Mouse (Mus musculus) stomach, embryonic 14.5 days (tissue): ENCODE results near the gene Eno4. TPM values are rescaled to one million over a fixed set of nuclear protein-coding genes. Genes with fewer than 3 reads are reported as not detected.

Source experiments
- ATAC-seq: fragments of 200-750 bp; cut with Nextera tagmentation; 2 replicates; pipeline ENCODE4 v1.8.0; 2017; ENCODE audit warnings: low read depth, moderate TSS enrichment; ENCODE audit not compliant: insufficient number of reproducible peaks, insufficient read depth, low FRiP score
- H3K27ac ChIP-seq: fragments of 300-500 bp; sonication (generic); 2 replicates; pipeline ENCODE4 v1.5.1; 2014; ENCODE audit warnings: mild to moderate bottlenecking, low read length, moderate library complexity, mixed read lengths
- H3K27me3 ChIP-seq: fragments of 300-500 bp; sonication (generic); 2 replicates; pipeline ENCODE4 v1.6.1; 2014; ENCODE audit warnings: low read length, control low read depth, mixed read lengths; ENCODE audit not compliant: control insufficient read depth, insufficient read depth
- H3K36me3 ChIP-seq: fragments of 300-500 bp; sonication (generic); 2 replicates; pipeline ENCODE4 v1.6.1; 2014; ENCODE audit warnings: mild to moderate bottlenecking, control low read depth, low read length, moderate library complexity, mixed read lengths; ENCODE audit not compliant: control insufficient read depth, insufficient read depth
- H3K4me1 ChIP-seq: fragments of 300-500 bp; sonication (generic); 2 replicates; pipeline ENCODE4 v1.6.1; 2014; ENCODE audit warnings: low read length, control low read depth, mixed read lengths; ENCODE audit not compliant: control insufficient read depth, insufficient read depth
- H3K4me2 ChIP-seq: fragments of 300-500 bp; sonication (generic); replicated peaks from 2 replicates; pipeline ENCODE4 v1.6.1; 2014; ENCODE audit warnings: low read depth, low read length, control low read depth
- H3K4me3 ChIP-seq: fragments of 300-500 bp; sonication (generic); 2 replicates; pipeline ENCODE4 v1.5.1; 2014; ENCODE audit warnings: low read depth, low read length, control low read depth
- H3K9ac ChIP-seq: fragments of 300-500 bp; sonication (generic); replicated peaks from 2 replicates; pipeline ENCODE4 v1.6.1; 2014; ENCODE audit warnings: low read depth, mild to moderate bottlenecking, control low read depth, low read length, moderate library complexity, mixed read lengths
- H3K9me3 ChIP-seq: fragments of 300-500 bp; sonication (generic); 2 replicates; pipeline ENCODE4 v1.6.1; 2016; ENCODE audit warnings: low read depth, low read length, control low read depth; ENCODE audit not compliant: control insufficient read depth
- WGBS: fragments of 180-500 bp; shearing (Covaris S2); extraction: QIAGEN DNeasy Blood & Tissue Kit; methylation state at CpG from one replicate; pipeline ENCODE4 v1.1.7; 2014; 5-methylcytosine and 5-hydroxymethylcytosine counted together
- microRNA-seq: library from miRNA; unstranded; fragments of <30 nt; microRNA quantifications from one replicate; pipeline ENCODE4, GENCODE M21; 2016
- polyA plus RNA-seq: library from polyadenylated mRNA; unstranded; fragments of >200 nt; fragmentation: Nextera tagmentation; extraction: Ambion mirVana; gene quantifications from 2 replicates; pipeline ENCODE4 v1.2.1, GENCODE M21; 2014

Gene Eno4
- polyA plus RNA-seq, 1 experiment from 2014 or later: 0.32 TPM

DNA sequence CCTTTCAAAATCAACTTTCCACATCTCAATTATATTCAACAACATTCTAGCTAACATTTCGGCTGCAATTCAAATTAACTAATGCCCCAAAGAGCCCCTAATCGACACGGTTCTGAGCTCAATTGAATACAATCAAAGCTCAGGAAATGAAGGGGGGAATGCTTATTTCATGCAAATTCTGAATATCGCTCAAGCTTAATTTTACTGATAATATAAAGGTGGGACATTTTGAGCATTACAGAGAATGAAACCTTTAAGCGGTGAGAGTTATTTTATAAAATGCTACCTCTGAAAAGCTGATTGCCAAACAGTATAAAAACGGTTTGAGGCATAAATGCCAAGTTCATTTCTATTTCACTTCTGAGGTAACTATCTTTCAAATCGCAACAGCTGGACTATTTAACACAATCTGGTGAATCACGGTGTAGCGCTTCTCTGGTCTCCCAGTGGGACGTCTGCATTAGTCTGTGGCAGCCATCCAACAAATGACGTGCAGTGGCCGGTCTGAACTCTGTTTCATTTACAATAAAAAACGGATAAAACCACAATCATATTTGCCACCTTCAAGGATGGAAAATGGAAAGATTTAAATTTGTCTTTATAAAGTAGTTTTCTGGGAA is 36.3 kb downstream of the Eno4 start:
- ATAC-seq: no peak
- H3K9me3 ChIP-seq: no peaks in the 10 kb centered on the region
- H3K4me3 ChIP-seq: peak overlapping the region; percentile 11; the same call in 1 of the 2 replicates
- H3K27me3 ChIP-seq: no peaks in the 10 kb centered on the region
- H3K4me2 ChIP-seq: no peak overlapping the region
- no peak overlapping the region for H3K27ac ChIP-seq
- no peaks in the 10 kb centered on the region for H3K36me3 ChIP-seq
- 39% methylated on average over 13 of the region's 13 CpGs for WGBS
- H3K4me1 ChIP-seq: 0 out of 2 replicates have a peak, but pooled peaks cover 11% of the 10 kb centered on the region
- no peak overlapping the region for H3K9ac ChIP-seq

GRCm38 (mm10) chr19:58980056-58980440 is 36.8 kb downstream of the Eno4 start:
- 0 out of 2 replicates have a peak, but pooled peaks cover 11% of the 10 kb centered on the region for H3K4me1 ChIP-seq
- no peak for ATAC-seq
- H3K9ac ChIP-seq: no peak overlapping the region
- WGBS: 41% methylated on average over 5 of the region's 5 CpGs
- no peak overlapping the region for H3K27ac ChIP-seq
- H3K36me3 ChIP-seq: no peaks in the 10 kb centered on the region
- H3K27me3 ChIP-seq: no peaks in the 10 kb centered on the region
- H3K4me3 ChIP-seq: peak overlapping the region; percentile 11; the same call in 1 of the 2 replicates
- no peaks in the 10 kb centered on the region for H3K9me3 ChIP-seq
- no peak overlapping the region for H3K4me2 ChIP-seq

GRCm38 (mm10) chr19:58981571-58981970 is 38.3 kb downstream of the Eno4 start:
- H3K27ac ChIP-seq: no peak overlapping the region
- no peak overlapping the region for H3K4me3 ChIP-seq
- H3K27me3 ChIP-seq: no peaks in the 10 kb centered on the region
- no peaks in the 10 kb centered on the region for H3K9me3 ChIP-seq
- H3K9ac ChIP-seq: no peak overlapping the region
- WGBS: 34% methylated on average over 9 of the region's 9 CpGs
- ATAC-seq: no peak
- H3K4me2 ChIP-seq: peak overlapping the region; percentile 31
- H3K36me3 ChIP-seq: no peaks in the 10 kb centered on the region
- H3K4me1 ChIP-seq: 0 out of 2 replicates have a peak, but pooled peaks cover 11% of the 10 kb centered on the region

DNA sequence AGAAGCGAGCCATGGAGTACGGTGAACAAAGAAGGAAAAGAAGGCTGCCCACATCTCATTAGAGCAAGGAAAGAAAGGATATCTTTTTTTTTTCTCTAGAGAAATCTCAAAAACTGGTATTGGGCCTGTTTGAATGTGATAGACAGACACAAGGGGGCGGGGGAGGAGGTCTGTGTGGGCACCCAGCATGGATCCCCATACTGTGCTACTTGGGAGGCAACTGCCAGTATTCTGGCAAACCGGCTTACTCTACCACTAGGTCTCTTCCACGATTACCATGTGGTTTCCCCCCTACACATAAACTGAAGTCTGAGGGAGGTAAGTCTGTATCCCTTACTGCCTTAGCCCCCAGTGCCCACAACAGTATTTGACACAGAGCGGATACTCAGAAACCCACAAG is 59.6 kb downstream of the Eno4 start:
- Histone ChIP-seq H3K4me1 (no peaks in the 10 kb centered on the region), H3K9ac (no peak overlapping the region), H3K36me3 (no peaks in the 10 kb centered on the region), H3K27me3 (no peaks in the 10 kb centered on the region), H3K4me2 (no peak overlapping the region), H3K27ac (no peak overlapping the region), H3K4me3 (no peak overlapping the region), H3K9me3 (no peaks in the 10 kb centered on the region)
- 91% methylated on average over 6 of the region's 6 CpGs for WGBS
- no peak for ATAC-seq

GRCm38 (mm10) chr19:59006577-59007340 is 63.5 kb downstream of the Eno4 start:
- no peak overlapping the region for H3K4me2 ChIP-seq
- 83% methylated on average over 15 of the region's 15 CpGs for WGBS

DNA sequence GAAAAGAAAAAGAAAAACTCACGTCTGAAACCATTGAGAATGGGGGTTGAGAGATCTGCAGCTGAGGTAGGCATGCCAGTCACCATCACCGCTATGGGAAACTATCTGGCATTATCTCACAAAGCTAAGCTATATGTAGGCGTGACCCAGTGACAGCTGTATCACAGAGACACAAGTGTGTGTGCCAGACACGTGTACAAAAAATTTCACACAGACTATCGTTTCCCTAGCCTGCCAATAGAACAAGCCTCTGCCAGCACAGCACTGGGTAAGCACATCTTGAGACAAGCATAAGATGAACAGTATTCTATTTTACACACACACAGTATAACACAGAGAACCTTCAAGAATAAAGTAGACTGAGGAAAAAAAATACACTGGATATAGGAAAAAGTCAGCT is 67.6 kb downstream of the Eno4 start:
- WGBS: 77% methylated on average over 5 of the region's 5 CpGs

More at GRCm38 (mm10) chr19:59006577-59007340, 63.5 kb downstream of the Eno4 start:
- Histone ChIP-seq H3K4me3 (no peak overlapping the region), H3K9me3 (no peaks in the 10 kb centered on the region), H3K4me1 (no peaks in the 10 kb centered on the region), H3K9ac (no peak overlapping the region), H3K27ac (no peak overlapping the region), H3K36me3 (no peaks in the 10 kb centered on the region), H3K27me3 (no peaks in the 10 kb centered on the region)
- no peak for ATAC-seq

More for the DNA sequence above, 67.6 kb downstream of the Eno4 start:
- Histone ChIP-seq H3K9ac (no peak overlapping the region), H3K4me2 (no peak overlapping the region), H3K9me3 (no peaks in the 10 kb centered on the region), H3K4me1 (no peaks in the 10 kb centered on the region), H3K27me3 (no peaks in the 10 kb centered on the region), H3K4me3 (no peak overlapping the region), H3K36me3 (no peaks in the 10 kb centered on the region), H3K27ac (no peak overlapping the region)
- ATAC-seq: no peak

Small RNA genes within 50 kb of the gene (microRNA-seq; reads per million reads assigned to microRNA genes)
- gene Mir3086: 3.6 reads per million, percentile 8 among the genes with 10 or more reads in this experiment

Other genes starting within 250 kb of the Eno4 start
- 254 TPM in 1 of 2 replicates, not detected in the other for gene Pnliprp1, start 214.5 kb upstream of the Eno4 start, polyA plus RNA-seq
- 1.1 and 3.0 TPM in 2 replicates for gene Pnliprp2, start 183.7 kb upstream of the Eno4 start, polyA plus RNA-seq
- not detected in 2 replicates for gene 1700019N19Rik, start 149.0 kb upstream of the Eno4 start, polyA plus RNA-seq
- 4.9 and 5.0 TPM in 2 replicates for gene Hspa12a, start 229 bp downstream of the Eno4 start, polyA plus RNA-seq
- gene Shtn1, start 132.7 kb downstream of the Eno4 start, polyA plus RNA-seq: 9.9 and 11.8 TPM in 2 replicates
- not detected in 2 replicates for gene Vax1, start 226.6 kb downstream of the Eno4 start, polyA plus RNA-seq